Mouse (Mus musculus): Measurements from ENCODE around the gene Dixdc1.

Dixdc1 gene

GRCm38 (mm10) chr9:50742744-50743143, 3.4 kb upstream of the Dixdc1 start:
- DNase-seq (ENCODE audit: low spot score), result no peak

GRCm38 (mm10) chr9:50742261-50742660, 2.9 kb upstream of the Dixdc1 start:
- DNase-seq (ENCODE audit: low spot score), result no peak

GRCm38 (mm10) chr9:50740867-50741784, 1.8 kb upstream of the Dixdc1 start:
- DNase-seq (ENCODE audit: low spot score), result no peak

- DNase-seq (ENCODE audit: low spot score), result peak; percentile 33
Measured at GRCm38 (mm10) chr9:50734989-50735388, 4.3 kb downstream of the Dixdc1 start.

GRCm38 (mm10) chr9:50732560-50732959, 6.8 kb downstream of the Dixdc1 start:
- DNase-seq (ENCODE audit: low spot score), result no peak

GRCm38 (mm10) chr9:50729600-50729999, 9.7 kb downstream of the Dixdc1 start:
- DNase-seq (ENCODE audit: low spot score), result peak; percentile 32

- peak; percentile 62 for DNase-seq (ENCODE audit: low spot score)
Measured at GRCm38 (mm10) chr9:50727925-50728651, 11.2 kb downstream of the Dixdc1 start.

GRCm38 (mm10) chr9:50727171-50727924, 12.0 kb downstream of the Dixdc1 start:
- no peak for DNase-seq (ENCODE audit: low spot score)

- no peak for DNase-seq (ENCODE audit: low spot score)
Measured at GRCm38 (mm10) chr9:50725921-50726590, 13.3 kb downstream of the Dixdc1 start.

GRCm38 (mm10) chr9:50724661-50725330, 14.5 kb downstream of the Dixdc1 start:
- DNase-seq (ENCODE audit: low spot score), result no peak

GRCm38 (mm10) chr9:50724147-50724546, 15.2 kb downstream of the Dixdc1 start:
- no peak for DNase-seq (ENCODE audit: low spot score)

- no peak for DNase-seq (ENCODE audit: low spot score)
Measured at GRCm38 (mm10) chr9:50723406-50723805, 15.9 kb downstream of the Dixdc1 start.

- DNase-seq (ENCODE audit: low spot score), result no peak
Measured at GRCm38 (mm10) chr9:50722451-50722911, 16.8 kb downstream of the Dixdc1 start.

GRCm38 (mm10) chr9:50721061-50721460, 18.3 kb downstream of the Dixdc1 start:
- DNase-seq (ENCODE audit: low spot score), result no peak

GRCm38 (mm10) chr9:50718878-50719277, 20.4 kb downstream of the Dixdc1 start:
- DNase-seq (ENCODE audit: low spot score), result no peak

- DNase-seq (ENCODE audit: low spot score), result no peak
Measured at GRCm38 (mm10) chr9:50714188-50714587, 25.1 kb downstream of the Dixdc1 start.

- no peak for DNase-seq (ENCODE audit: low spot score)
Measured at GRCm38 (mm10) chr9:50711337-50711736, 28.0 kb downstream of the Dixdc1 start.

- no peak for DNase-seq (ENCODE audit: low spot score)
Measured at GRCm38 (mm10) chr9:50709108-50709507, 30.2 kb downstream of the Dixdc1 start.

- DNase-seq (ENCODE audit: low spot score), result no peak
Measured at GRCm38 (mm10) chr9:50704907-50705306, 34.4 kb downstream of the Dixdc1 start.

- DNase-seq (ENCODE audit: low spot score), result no peak
Measured at GRCm38 (mm10) chr9:50700921-50701691, 38.2 kb downstream of the Dixdc1 start.
